Mouse (Mus musculus) testis, adult 2 months (tissue): Measurements from ENCODE around the gene Tfdp2. TPM values are rescaled to one million over a fixed set of nuclear protein-coding genes. Genes with fewer than 3 reads are reported as not detected.

Experiments used
- H3K27ac ChIP-seq: fragments of 200-500 bp; 2 replicates; pipeline ENCODE4 v1.5.1; 2012; ENCODE audit warnings: low read depth, low read length; ENCODE audit not compliant: control insufficient read depth, insufficient read depth
- H3K27me3 ChIP-seq: fragments of 200-500 bp; 2 replicates; pipeline ENCODE4 v1.6.1; 2012; ENCODE audit warnings: mild to moderate bottlenecking, low read length, moderate library complexity; ENCODE audit not compliant: control insufficient read depth, insufficient read depth
- H3K36me3 ChIP-seq: fragments of 200-500 bp; 2 replicates; pipeline ENCODE4 v1.6.1; 2012; ENCODE audit warnings: mild to moderate bottlenecking, low read length; ENCODE audit not compliant: control insufficient read depth, insufficient read depth
- H3K4me1 ChIP-seq: fragments of 200-500 bp; 2 replicates; pipeline ENCODE4 v1.6.1; 2012; ENCODE audit warnings: low read length; ENCODE audit not compliant: control insufficient read depth, insufficient read depth
- H3K4me3 ChIP-seq: fragments of 200-500 bp; 2 replicates; pipeline ENCODE4 v1.5.1; 2012; ENCODE audit warnings: low read depth, mild to moderate bottlenecking, low read length, moderate library complexity, mixed read lengths; ENCODE audit not compliant: control insufficient read depth
- CTCF ChIP-seq: fragments of 200-500 bp; IDR thresholded peaks from 2 replicates; pipeline ENCODE4 v1.5.1; 2012; ENCODE audit warnings: low read depth, mild to moderate bottlenecking, inconsistent platforms, low read length, moderate library complexity; ENCODE audit not compliant: control insufficient read depth, insufficient read depth, insufficient replicate concordance
- POLR2A ChIP-seq: fragments of 200-500 bp; IDR thresholded peaks from 2 replicates; pipeline ENCODE4 v1.6.1; 2012; ENCODE audit warnings: low read depth, mild to moderate bottlenecking, inconsistent platforms, low read length, moderate library complexity; ENCODE audit not compliant: control insufficient read depth
- polyA plus RNA-seq: library from polyadenylated mRNA; depleted of rRNA; stranded (reverse); fragments of >200 nt; gene quantifications from 2 replicates; pipeline ENCODE4 v1.2.3, GENCODE M21; 2012

Tfdp2 gene
- polyA plus RNA-seq, 1 experiment: 5.9 TPM

- no peak overlapping the region for H3K27ac ChIP-seq
- no peaks in the 10 kb centered on the region for H3K4me1 ChIP-seq
- H3K27me3 ChIP-seq: no peaks in the 10 kb centered on the region
- TF ChIP-seq POLR2A (no peak), CTCF (no peak)
- H3K36me3 ChIP-seq: no peaks in the 10 kb centered on the region
- H3K4me3 ChIP-seq: no peak overlapping the region
These were observed 34.2 kb downstream of the Tfdp2 start for GRCm38 (mm10) chr9:96230271-96230670.

DNA sequence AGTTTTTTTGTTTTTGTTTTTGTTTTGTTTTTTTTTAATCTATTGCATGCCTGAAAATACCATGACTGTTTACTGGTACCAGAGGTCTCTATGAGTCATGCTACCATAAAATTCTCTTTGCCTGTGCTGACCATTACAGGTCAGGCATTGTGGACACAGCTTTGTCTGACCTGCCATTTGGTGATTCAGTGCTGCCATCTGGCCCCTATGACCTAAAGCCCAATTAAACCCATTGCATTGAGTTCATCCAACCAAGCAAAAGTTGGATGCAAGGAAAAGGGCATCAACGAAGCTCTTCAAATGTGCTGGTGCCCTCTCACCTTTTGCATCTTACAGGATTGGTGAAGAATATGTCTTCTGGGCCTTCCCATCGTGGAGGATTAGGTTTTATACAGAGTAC lies 39.4 kb downstream of the Tfdp2 start:
- Histone ChIP-seq H3K27ac (no peak overlapping the region), H3K27me3 (no peaks in the 10 kb centered on the region), H3K4me3 (no peak overlapping the region), H3K36me3 (no peaks in the 10 kb centered on the region), H3K4me1 (no peaks in the 10 kb centered on the region)
- TF ChIP-seq CTCF (no peak), POLR2A (no peak)

DNA sequence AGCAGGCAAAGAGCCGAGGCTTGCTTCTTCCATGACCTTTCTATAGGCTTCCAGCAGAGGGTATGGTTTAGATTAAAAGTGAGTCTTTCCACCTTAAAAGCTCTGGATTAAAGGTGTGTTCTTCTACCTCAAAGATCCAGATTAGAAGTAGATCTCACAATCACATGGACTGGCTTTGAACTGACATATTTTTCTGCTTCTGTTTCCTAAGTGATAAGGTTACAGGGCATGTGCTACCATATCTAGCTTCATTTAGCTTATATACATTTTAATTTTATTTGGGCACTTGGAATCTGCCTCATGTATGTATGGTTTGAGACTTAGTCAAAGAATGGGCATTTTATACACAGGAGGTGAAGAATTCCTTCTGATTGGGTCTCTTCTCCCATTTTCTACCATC lies 41.3 kb downstream of the Tfdp2 start:
- Histone ChIP-seq H3K36me3 (no peaks in the 10 kb centered on the region), H3K27ac (no peak overlapping the region)

GRCm38 (mm10) chr9:96238286-96238685 lies 42.2 kb downstream of the Tfdp2 start:
- Histone ChIP-seq H3K36me3 (no peaks in the 10 kb centered on the region), H3K27ac (no peak overlapping the region), H3K4me3 (no peak overlapping the region), H3K27me3 (no peaks in the 10 kb centered on the region), H3K4me1 (no peaks in the 10 kb centered on the region)
- no peak for TF ChIP-seq CTCF
- TF ChIP-seq POLR2A: no peak

More for the DNA sequence above, 41.3 kb downstream of the Tfdp2 start:
- TF ChIP-seq CTCF: no peak
- TF ChIP-seq POLR2A: no peak
- no peaks in the 10 kb centered on the region for H3K4me1 ChIP-seq
- H3K4me3 ChIP-seq: no peak overlapping the region
- no peaks in the 10 kb centered on the region for H3K27me3 ChIP-seq

- no peaks in the 10 kb centered on the region for H3K36me3 ChIP-seq
- H3K4me3 ChIP-seq: no peak overlapping the region
- no peaks in the 10 kb centered on the region for H3K27me3 ChIP-seq
- no peaks in the 10 kb centered on the region for H3K4me1 ChIP-seq
- H3K27ac ChIP-seq: no peak overlapping the region
- TF ChIP-seq POLR2A (no peak), CTCF (no peak)
These were observed 45.3 kb downstream of the Tfdp2 start for GRCm38 (mm10) chr9:96241134-96242097.

GRCm38 (mm10) chr9:96243915-96244314 lies 47.8 kb downstream of the Tfdp2 start:
- Histone ChIP-seq H3K27ac (no peak overlapping the region), H3K4me1 (no peaks in the 10 kb centered on the region), H3K27me3 (no peaks in the 10 kb centered on the region), H3K36me3 (no peaks in the 10 kb centered on the region), H3K4me3 (no peak overlapping the region)
- TF ChIP-seq CTCF (no peak), POLR2A (no peak)

DNA sequence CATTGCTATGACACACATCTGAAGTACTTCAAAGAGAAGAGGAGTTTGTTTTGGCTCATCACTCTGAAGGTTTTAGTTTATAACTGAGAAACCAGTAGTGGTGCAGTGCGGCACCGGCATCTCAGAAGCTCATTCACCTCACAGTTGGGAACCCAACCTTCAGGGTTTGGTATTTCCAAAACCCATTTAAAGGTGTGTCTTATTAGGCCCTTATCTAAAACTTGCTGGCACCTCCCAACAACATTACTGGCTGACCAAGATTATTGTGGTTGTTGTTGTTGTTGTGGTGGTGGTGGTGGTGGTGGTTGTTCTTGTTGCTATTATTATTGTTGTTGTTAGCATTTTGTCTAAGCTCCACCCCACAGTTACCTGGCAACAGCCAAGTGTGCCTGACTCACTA lies 58.7 kb downstream of the Tfdp2 start:
- Histone ChIP-seq H3K4me3 (no peak overlapping the region), H3K27me3 (no peaks in the 10 kb centered on the region), H3K4me1 (no peaks in the 10 kb centered on the region), H3K27ac (no peak overlapping the region), H3K36me3 (no peaks in the 10 kb centered on the region)
- TF ChIP-seq CTCF (no peak), POLR2A (no peak)

GRCm38 (mm10) chr9:96258478-96258877 lies 62.4 kb downstream of the Tfdp2 start:
- H3K4me1 ChIP-seq: no peaks in the 10 kb centered on the region
- no peak for TF ChIP-seq CTCF
- no peak overlapping the region for H3K4me3 ChIP-seq

More at GRCm38 (mm10) chr9:96258478-96258877, 62.4 kb downstream of the Tfdp2 start:
- H3K36me3 ChIP-seq: no peaks in the 10 kb centered on the region
- H3K27me3 ChIP-seq: no peaks in the 10 kb centered on the region
- H3K27ac ChIP-seq: no peak overlapping the region
